Mouse (Mus musculus): ENCODE measurements around the gene Rfesd. TPM values are rescaled to one million over a fixed set of nuclear protein-coding genes. Genes with fewer than 3 reads are reported as not detected.

Rfesd gene
- polyA plus RNA-seq, 1 experiment from 2014 or later = 18.1 TPM

DNA sequence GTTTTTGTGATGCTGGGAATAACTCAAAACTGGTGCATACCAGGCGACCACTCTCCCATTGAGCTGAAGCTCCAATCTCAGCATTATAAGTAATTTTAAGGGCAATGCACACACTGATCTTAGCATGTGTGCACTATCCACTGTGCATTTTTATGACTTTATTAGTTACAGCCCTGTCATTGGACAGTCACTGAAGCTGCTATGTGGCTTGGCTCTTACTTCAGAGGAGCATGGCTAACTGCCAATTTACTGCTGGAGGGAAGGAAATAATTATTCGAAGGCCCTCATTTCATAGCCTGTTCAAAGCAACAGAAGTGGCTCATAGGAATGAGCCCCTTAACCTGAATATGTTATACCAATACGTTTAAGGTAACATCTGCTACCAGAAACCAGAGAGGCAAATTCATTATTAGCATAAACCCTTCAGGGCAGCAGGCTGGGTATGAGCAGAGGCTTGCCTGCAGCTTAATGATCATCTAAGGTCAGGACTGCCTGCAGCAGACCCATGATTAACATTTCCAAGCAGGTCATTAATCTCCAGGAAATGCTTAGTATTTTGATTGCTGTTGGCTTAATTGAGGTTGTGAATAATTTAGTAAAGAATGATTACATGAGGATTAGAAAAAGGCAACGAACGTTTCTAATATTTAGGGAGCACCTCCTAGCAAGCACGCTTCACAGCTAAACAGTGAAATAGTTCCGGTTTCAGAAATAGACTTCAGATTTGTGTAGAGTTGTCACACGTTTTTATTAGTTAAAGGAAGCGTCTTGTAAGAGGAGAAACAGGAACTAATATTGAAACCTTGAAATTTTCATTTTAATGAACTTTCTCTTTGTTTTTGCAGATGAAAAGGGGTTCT lies 26.1 kb downstream of the Rfesd start:
- Histone ChIP-seq H3K27me3 (replicated peaks; ENCODE audit: control insufficient read depth, insufficient read depth, low read length) (no peaks in the 10 kb centered on the region), H3K4me1 (ENCODE audit: control insufficient read depth, insufficient read depth, low read length) (no peaks in the 10 kb centered on the region), H3K36me3 (ENCODE audit: control insufficient read depth, insufficient read depth, low read length) (no peaks in the 10 kb centered on the region), H3K4me2 (ENCODE audit: low read depth, low read length) (no peak overlapping the region), H3K9me3 (ENCODE audit: control insufficient read depth, low read length) (0 out of 2 replicates have a peak, but pooled peaks cover 2% of the 10 kb centered on the region), H3K4me3 (ENCODE audit: low read length) (no peak overlapping the region), H3K9ac (ENCODE audit: low read depth, low read length) (no peak overlapping the region), H3K27ac (ENCODE audit: low read length) (no peak overlapping the region)
- 55% methylated on average over 9 of the region's 9 CpGs for WGBS
- ATAC-seq = peak; percentile 62

DNA sequence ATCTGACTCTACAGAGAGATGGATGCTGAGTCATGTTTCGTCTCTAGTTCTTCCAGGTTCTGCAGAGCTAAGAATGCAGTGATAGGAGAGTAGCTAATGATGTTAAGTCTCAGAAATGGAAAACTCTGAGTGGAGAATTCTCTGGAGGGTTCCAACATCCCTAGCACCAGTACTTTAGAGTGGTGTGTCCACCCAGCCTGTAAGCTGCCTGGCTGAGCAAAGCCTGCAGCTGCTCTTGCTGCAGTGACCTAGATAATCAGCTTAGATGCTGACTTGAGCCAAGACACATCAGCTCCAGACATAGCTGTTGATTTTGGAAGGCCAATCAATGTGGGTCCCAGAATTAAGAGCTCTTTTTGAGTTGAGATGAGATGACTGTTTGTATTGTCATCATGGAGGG lies 30.4 kb downstream of the Rfesd start:
- Histone ChIP-seq H3K4me2 (ENCODE audit: low read depth, low read length) (no peak overlapping the region), H3K27me3 (replicated peaks; ENCODE audit: control insufficient read depth, insufficient read depth, low read length) (no peaks in the 10 kb centered on the region), H3K27ac (ENCODE audit: low read length) (no peak overlapping the region), H3K9me3 (ENCODE audit: control insufficient read depth, low read length) (no peaks in the 10 kb centered on the region), H3K4me1 (ENCODE audit: control insufficient read depth, insufficient read depth, low read length) (no peaks in the 10 kb centered on the region), H3K4me3 (ENCODE audit: low read length) (no peak overlapping the region), H3K9ac (ENCODE audit: low read depth, low read length) (no peak overlapping the region), H3K36me3 (ENCODE audit: control insufficient read depth, insufficient read depth, low read length) (no peaks in the 10 kb centered on the region)
- 89% methylated on average over 1 of the region's 1 CpGs for WGBS
- no peak for ATAC-seq

DNA sequence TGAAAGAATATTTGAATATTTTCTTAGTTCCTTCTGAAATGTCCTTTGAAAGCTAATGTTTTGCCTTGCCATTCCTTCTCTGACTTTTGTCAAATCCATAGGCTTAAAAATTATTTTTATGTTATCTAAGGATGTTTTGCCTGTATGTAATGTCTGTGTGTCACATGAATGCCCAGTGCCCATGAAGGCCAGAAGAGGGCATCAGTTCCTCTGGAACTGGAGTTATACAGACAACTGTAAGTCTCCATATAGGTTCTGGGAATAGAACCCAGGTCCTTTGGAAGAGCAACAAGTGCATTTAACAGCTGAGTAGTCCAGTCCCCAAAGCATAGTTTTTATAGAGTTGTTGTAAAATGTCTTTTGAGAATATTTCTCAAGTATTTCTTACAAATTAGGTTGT lies 36.6 kb downstream of the Rfesd start:
- Histone ChIP-seq H3K4me3 (ENCODE audit: low read length) (no peak overlapping the region), H3K4me2 (ENCODE audit: low read depth, low read length) (no peak overlapping the region), H3K4me1 (ENCODE audit: control insufficient read depth, insufficient read depth, low read length) (no peaks in the 10 kb centered on the region), H3K36me3 (ENCODE audit: control insufficient read depth, insufficient read depth, low read length) (no peaks in the 10 kb centered on the region), H3K27ac (ENCODE audit: low read length) (no peak overlapping the region), H3K9me3 (ENCODE audit: control insufficient read depth, low read length) (no peaks in the 10 kb centered on the region), H3K27me3 (replicated peaks; ENCODE audit: control insufficient read depth, insufficient read depth, low read length) (no peaks in the 10 kb centered on the region), H3K9ac (ENCODE audit: low read depth, low read length) (no peak overlapping the region)
- no peak for ATAC-seq

DNA sequence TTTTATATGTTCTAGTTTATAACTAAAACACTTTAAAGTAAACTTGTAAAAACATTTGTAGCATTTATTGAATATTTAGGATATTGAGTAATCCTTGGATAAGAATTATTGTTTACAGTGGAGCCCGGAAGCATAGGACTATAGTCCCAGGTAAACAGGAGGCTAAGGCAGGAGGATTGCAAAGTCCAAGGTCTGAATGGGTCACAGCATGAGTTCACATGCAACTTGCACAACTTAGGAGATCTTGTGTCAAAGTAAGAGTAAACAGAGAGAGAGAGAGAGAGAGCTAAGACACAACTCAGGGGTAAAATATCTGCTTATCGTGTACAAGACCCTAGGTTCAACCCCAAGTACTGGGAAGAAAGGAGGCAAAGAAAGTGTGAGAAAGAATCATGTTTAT lies 41.9 kb downstream of the Rfesd start:
- peak; percentile 83 for ATAC-seq
- Histone ChIP-seq H3K4me1 (ENCODE audit: control insufficient read depth, insufficient read depth, low read length) (no peaks in the 10 kb centered on the region), H3K9me3 (ENCODE audit: control insufficient read depth, low read length) (no peaks in the 10 kb centered on the region), H3K9ac (ENCODE audit: low read depth, low read length) (no peak overlapping the region), H3K36me3 (ENCODE audit: control insufficient read depth, insufficient read depth, low read length) (no peaks in the 10 kb centered on the region), H3K27me3 (replicated peaks; ENCODE audit: control insufficient read depth, insufficient read depth, low read length) (no peaks in the 10 kb centered on the region), H3K4me2 (ENCODE audit: low read depth, low read length) (no peak overlapping the region), H3K27ac (ENCODE audit: low read length) (no peak overlapping the region), H3K4me3 (ENCODE audit: low read length) (no peak overlapping the region)
- 73% methylated on average over 2 of the region's 2 CpGs for WGBS

DNA sequence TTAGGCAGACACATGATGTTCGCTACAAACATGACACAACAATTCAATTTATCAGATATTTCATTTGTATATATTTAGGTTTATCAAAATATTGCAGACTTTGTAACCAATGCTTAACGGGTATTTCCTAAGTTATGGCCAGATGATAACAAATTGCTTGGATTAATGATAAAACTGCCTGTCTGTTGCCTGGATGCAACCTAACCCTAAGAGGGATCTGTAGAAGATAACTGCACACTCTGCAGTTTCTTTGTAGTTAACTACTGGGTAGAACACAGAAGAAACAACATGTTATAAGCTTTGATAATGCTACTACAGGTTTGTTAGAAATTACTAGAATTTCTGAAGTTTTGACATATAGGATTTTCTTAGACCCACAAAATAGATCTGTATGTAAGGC lies 42.3 kb downstream of the Rfesd start:
- H3K4me3 ChIP-seq (ENCODE audit: low read length) = no peak overlapping the region
- no peak overlapping the region for H3K9ac ChIP-seq (ENCODE audit: low read depth, low read length)
- no peaks in the 10 kb centered on the region for H3K4me1 ChIP-seq (ENCODE audit: control insufficient read depth, insufficient read depth, low read length)
- no peak for ATAC-seq
- no peaks in the 10 kb centered on the region for H3K27me3 ChIP-seq (replicated peaks; ENCODE audit: control insufficient read depth, insufficient read depth, low read length)
- WGBS = 77% methylated on average over 2 of the region's 2 CpGs
- no peaks in the 10 kb centered on the region for H3K9me3 ChIP-seq (ENCODE audit: control insufficient read depth, low read length)
- no peaks in the 10 kb centered on the region for H3K36me3 ChIP-seq (ENCODE audit: control insufficient read depth, insufficient read depth, low read length)
- no peak overlapping the region for H3K4me2 ChIP-seq (ENCODE audit: low read depth, low read length)
- H3K27ac ChIP-seq (ENCODE audit: low read length) = no peak overlapping the region

DNA sequence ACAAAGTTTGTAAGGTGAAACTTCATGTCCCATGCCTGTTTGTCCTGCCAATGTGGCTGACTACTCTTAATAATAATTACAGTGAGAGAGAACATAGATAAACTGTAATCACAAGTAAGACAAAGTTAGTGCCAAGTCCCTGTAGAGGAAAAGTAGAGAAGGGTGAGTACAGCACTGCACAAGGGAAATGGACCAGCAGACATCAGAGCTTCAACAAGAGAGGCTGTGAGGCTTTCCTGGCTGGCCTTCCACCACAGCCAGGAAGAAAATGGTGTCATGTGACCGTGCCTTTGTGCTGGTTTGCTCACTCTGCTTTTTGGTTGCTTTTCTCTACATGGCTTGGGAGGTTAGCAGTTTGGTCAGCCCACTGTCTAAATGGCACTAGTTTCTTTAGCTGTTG lies 42.9 kb downstream of the Rfesd start:
- H3K9ac ChIP-seq (ENCODE audit: low read depth, low read length) = no peak overlapping the region
- H3K4me3 ChIP-seq (ENCODE audit: low read length) = no peak overlapping the region
- no peak overlapping the region for H3K27ac ChIP-seq (ENCODE audit: low read length)
- H3K9me3 ChIP-seq (ENCODE audit: control insufficient read depth, low read length) = no peaks in the 10 kb centered on the region
- no peaks in the 10 kb centered on the region for H3K36me3 ChIP-seq (ENCODE audit: control insufficient read depth, insufficient read depth, low read length)
- no peak overlapping the region for H3K4me2 ChIP-seq (ENCODE audit: low read depth, low read length)
- WGBS = 70% methylated on average over 1 of the region's 1 CpGs
- no peaks in the 10 kb centered on the region for H3K4me1 ChIP-seq (ENCODE audit: control insufficient read depth, insufficient read depth, low read length)
- H3K27me3 ChIP-seq (replicated peaks; ENCODE audit: control insufficient read depth, insufficient read depth, low read length) = no peaks in the 10 kb centered on the region
- no peak for ATAC-seq

DNA sequence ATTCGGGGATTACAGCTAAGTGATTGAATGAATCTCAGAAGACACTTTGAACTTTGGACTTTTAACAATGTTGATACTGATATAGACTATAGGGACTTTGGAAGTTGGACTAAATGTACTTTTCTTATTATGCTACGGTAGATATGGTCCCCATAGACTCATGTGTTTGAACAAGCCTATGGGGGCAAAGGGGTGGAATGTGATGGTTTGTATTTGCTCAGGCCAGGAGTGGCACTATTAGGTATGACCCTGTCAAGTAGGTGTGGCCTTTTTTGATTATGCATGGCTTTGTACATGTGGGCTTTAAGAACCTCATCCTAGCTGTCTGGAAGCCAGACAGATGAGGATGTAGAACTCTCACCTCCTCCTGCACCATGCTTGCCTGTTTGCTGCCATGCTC lies 44.0 kb downstream of the Rfesd start:
- ATAC-seq = peak; percentile 89

DNA sequence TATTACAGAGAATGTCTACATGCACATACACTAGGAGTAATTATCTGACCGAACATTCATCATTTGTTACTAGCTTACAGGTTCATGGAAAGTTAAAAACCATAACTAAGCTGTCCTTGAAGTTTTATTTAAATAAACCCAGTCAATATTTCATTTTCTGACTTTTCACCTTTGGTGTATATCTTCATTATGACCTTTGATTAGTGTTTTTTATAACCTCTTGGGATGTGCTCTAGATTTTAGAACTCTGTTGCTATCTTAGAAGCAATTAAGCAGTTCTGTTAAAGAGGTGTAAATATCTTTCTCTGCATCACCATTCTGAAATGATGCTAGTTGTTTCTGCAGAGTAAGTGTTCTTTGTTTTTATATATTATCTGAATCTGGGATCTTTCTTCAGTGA lies 51.7 kb downstream of the Rfesd start, which contains the start of gene Spata9:
Gene Spata9 (plus strand): TSS at position 301 of the 400 bp plus-strand sequence.
- Histone ChIP-seq H3K9ac (ENCODE audit: low read depth, low read length) (no peak within 1 kb of the TSS), H3K4me3 (ENCODE audit: low read length) (no peak within 1 kb of the TSS), H3K27me3 (replicated peaks; ENCODE audit: control insufficient read depth, insufficient read depth, low read length) (no peaks in the 10 kb centered on the region), H3K9me3 (ENCODE audit: control insufficient read depth, low read length) (no peaks in the 10 kb centered on the region), H3K36me3 (ENCODE audit: control insufficient read depth, insufficient read depth, low read length) (no peaks in the 10 kb centered on the region), H3K4me1 (ENCODE audit: control insufficient read depth, insufficient read depth, low read length) (no peaks in the 10 kb centered on the region), H3K27ac (ENCODE audit: low read length) (no peak within 1 kb of the TSS), H3K4me2 (ENCODE audit: low read depth, low read length) (no peak within 1 kb of the TSS)
- no peak for ATAC-seq
- 76% methylated on average over 1 of the region's 1 CpGs for WGBS

More for the DNA sequence above, 44.0 kb downstream of the Rfesd start:
- Histone ChIP-seq H3K27me3 (replicated peaks; ENCODE audit: control insufficient read depth, insufficient read depth, low read length) (no peaks in the 10 kb centered on the region), H3K4me3 (ENCODE audit: low read length) (no peak overlapping the region), H3K9ac (ENCODE audit: low read depth, low read length) (no peak overlapping the region), H3K4me1 (ENCODE audit: control insufficient read depth, insufficient read depth, low read length) (no peaks in the 10 kb centered on the region), H3K36me3 (ENCODE audit: control insufficient read depth, insufficient read depth, low read length) (no peaks in the 10 kb centered on the region), H3K27ac (ENCODE audit: low read length) (no peak overlapping the region), H3K9me3 (ENCODE audit: control insufficient read depth, low read length) (no peaks in the 10 kb centered on the region), H3K4me2 (ENCODE audit: low read depth, low read length) (no peak overlapping the region)
- WGBS = 62% methylated on average over 2 of the region's 2 CpGs

DNA sequence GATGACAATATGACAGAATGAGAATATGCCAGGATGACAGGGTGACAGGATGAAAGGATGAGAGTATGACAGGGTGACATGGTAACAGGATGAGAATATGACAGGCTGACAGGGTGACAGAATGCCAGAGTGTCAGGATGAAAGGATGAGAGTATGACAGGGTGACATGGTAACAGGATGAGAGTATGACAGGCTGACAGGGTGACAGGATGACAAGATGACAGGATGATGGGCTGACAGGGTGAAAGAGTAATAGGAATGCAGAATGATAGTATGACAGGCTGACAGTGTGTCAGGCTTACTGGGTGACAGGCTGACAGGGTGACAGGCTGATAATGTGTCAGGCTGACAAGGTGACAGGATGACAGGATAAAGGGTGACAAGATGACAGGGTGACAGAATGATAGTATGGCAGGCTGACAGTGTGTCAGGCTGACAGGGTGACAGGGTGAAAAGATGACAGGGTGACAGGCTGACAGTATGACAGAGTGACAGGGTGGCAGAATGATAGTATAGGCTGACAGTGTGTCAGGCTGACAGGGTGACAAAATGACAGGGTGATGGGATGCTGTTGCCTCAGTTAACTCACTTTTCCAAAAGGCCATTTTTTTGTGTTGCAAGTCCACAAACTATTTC lies 63.0 kb downstream of the Rfesd start:
- Histone ChIP-seq H3K4me2 (ENCODE audit: low read depth, low read length) (no peak overlapping the region), H3K4me3 (ENCODE audit: low read length) (no peak overlapping the region), H3K27ac (ENCODE audit: low read length) (no peak overlapping the region), H3K36me3 (ENCODE audit: control insufficient read depth, insufficient read depth, low read length) (no peaks in the 10 kb centered on the region), H3K9ac (ENCODE audit: low read depth, low read length) (no peak overlapping the region), H3K9me3 (ENCODE audit: control insufficient read depth, low read length) (no peaks in the 10 kb centered on the region), H3K27me3 (replicated peaks; ENCODE audit: control insufficient read depth, insufficient read depth, low read length) (no peaks in the 10 kb centered on the region), H3K4me1 (ENCODE audit: control insufficient read depth, insufficient read depth, low read length) (no peaks in the 10 kb centered on the region)
- ATAC-seq = no peak

All from intestine, embryonic 16.5 days (tissue).